Mouse (Mus musculus) neural tube, embryonic 10.5 days (tissue): Measurements from ENCODE around the gene Zfp691.

Source experiments
- DNase-seq: peaks from one replicate; pipeline ENCODE4 v3.0.0-alpha.2; 2017; ENCODE audit warnings: low spot score; ENCODE audit errors: extremely low spot score

The Zfp691 gene

DNA sequence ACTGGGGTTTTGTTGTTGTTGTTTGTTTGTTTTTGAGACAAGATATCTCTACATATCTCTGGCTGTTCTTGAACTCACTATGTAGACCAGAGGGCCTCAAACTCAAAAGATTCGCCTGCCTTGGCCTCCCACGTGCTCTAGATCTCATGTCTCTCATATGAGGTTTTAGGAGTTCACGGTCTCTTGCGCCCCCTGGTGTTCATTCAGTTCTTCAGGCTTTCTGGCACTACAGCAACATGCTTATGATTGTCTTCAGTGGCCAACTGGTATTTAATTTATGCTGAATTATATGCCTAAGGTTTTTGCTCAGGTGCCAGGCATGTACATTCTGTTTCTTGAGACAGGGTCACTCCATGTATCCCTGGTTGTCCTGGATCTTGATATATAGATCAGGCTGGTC is 6.3 kb downstream of the Zfp691 start:
- peak; percentile 82 for DNase-seq

GRCm38 (mm10) chr4:119167068-119167467 is 6.9 kb downstream of the Zfp691 start:
- DNase-seq = no peak

- DNase-seq = no peak
Observed at GRCm38 (mm10) chr4:119165916-119166315, 8.1 kb downstream of the Zfp691 start.

GRCm38 (mm10) chr4:119162990-119163389 is 11.0 kb downstream of the Zfp691 start:
- DNase-seq = no peak

DNA sequence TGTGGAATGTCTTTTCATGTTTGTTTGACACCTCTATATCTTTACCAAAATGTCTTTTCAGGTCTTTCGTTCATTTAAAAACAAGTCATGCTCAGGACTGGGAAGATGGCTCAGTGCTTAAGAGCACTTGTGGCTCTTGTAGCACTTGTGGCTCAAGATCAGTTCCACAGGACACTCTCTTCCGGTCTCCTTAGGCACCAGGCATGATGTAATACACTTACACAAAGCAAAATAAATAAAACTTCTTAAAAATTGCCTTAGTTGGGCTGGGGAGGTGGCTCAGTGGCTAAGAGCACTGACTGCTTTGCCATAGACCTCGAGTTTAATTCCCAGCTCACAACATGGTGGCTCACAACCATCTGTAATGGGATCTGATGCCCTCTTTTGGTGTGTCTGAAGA is 12.6 kb downstream of the Zfp691 start:
- DNase-seq = no peak

DNA sequence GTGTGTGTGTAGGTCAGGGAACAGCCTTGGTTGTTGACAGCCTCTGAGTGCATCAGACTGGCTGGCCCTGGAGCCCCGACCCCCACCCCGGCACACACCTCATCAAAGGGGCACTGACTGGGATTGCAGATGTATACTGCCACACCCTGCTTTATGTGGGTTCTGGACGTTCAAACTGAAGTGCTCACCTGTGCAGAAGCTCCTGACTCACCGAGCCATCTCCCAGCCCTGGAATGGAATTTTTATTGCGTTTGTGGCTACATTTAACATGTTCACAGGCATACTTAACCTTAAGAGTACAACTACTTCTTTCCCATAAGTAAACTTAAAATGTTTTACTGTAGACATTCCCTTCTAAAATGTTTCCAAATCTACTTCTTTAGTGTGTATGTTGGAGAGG is 16.1 kb downstream of the Zfp691 start:
- no peak for DNase-seq

DNA sequence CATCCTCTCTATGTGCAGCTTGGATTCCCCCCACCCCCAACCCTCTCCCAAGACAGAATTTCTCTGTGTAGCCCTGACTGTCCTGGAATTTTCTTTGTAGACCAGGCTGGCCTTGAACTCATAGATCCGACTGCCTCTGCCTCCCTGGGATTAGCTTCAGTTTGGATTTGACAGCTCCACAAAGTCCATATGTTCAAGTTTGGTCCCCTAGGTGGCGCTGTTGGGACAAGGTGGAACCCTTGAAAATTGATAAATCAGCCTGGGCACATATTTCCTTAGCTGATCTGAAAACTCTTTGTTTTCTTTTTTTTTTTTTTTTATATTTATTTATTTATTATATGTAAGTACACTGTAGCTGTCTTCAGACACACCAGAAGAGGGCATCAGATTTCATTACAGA is 16.8 kb downstream of the Zfp691 start:
- DNase-seq = peak; percentile 48

- DNase-seq = no peak
Observed at GRCm38 (mm10) chr4:119148741-119149140, 25.3 kb downstream of the Zfp691 start.

GRCm38 (mm10) chr4:119147347-119147746 is 26.6 kb downstream of the Zfp691 start:
- no peak for DNase-seq

DNA sequence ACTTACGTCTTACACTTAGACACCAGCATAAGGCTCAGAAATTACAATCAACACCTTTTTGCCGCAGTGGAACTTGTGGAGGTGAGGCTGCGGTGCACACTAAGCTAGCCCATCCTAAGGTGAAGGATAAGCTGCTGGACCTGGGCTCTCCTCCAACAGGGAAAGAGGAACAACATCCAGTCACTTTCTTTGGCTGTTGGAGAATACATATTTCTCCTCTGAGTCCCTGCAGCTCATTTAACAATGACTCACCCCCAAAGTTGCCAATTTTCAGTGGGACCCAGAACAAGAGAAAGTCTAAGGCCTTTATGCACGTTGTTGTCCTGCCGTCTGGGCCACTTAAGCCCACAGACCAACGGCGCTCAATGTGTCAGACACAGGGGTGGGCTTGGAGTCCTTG is 27.2 kb downstream of the Zfp691 start:
- DNase-seq = no peak

- peak; percentile 76 for DNase-seq
Observed at GRCm38 (mm10) chr4:119142230-119142871, 31.6 kb downstream of the Zfp691 start.

GRCm38 (mm10) chr4:119141191-119141590 is 32.8 kb downstream of the Zfp691 start:
- DNase-seq = no peak

DNA sequence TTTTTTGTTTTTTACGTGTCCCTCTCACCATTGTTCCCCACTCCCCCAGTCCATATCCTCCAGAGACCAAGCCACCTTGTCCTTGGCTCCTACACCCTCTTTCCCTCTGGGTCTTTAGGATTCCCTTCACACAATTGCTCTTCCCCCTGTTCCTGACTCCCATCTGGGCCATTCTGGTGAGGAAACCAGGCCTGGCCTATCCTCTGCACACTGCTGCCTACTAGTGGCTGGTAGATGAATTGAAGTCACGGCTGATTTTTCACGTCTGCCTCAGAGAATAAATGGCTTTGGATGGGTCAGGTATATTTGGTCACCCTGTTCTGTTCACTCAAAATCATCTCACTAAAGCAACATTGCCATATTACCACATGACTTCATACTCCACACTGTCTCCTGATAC is 33.9 kb downstream of the Zfp691 start:
- no peak for DNase-seq

DNA sequence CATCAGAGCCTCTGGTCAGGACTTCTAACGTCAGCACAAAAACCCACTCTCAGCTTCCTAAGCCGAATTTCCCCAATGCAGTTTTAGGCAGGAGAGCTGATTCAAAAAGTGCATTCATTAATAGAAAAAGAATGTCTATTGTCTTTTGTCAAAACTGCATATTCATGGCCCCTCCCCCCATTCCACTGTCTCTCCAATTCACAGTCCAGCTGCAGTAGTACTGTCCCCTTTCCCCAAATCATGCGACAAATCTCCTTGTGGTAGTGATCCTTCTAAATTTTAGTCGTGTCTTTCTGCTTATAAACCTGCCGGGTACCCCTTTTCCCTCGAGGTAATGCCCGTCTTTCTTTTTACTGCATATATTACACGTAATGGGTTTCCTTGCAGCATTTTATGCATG is 35.2 kb downstream of the Zfp691 start:
- no peak for DNase-seq

DNA sequence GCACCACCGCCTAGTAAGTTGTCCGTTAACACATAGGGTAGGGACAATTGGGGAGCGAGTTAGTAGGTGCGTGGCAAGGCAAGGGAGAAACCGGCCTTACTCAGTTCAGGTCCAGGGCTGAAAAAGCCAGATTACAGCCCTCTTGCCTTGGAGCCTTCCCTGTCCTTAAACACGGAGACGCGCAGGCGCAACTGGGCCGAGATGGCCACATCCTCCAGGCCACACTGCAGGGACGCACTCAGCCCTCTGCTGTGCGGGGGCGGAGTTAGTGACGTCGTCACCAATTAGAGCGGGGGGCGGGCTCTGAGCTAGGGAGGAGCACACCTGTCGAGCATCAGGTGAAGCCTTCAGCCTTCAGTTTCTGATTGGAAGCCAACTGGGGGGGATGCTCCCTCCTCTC is 35.8 kb downstream of the Zfp691 start:
- peak; percentile 66 for DNase-seq

GRCm38 (mm10) chr4:119137313-119137712 is 36.7 kb downstream of the Zfp691 start:
- DNase-seq = no peak

GRCm38 (mm10) chr4:119133860-119134259 is 40.1 kb downstream of the Zfp691 start:
- no peak for DNase-seq

- DNase-seq = no peak
Observed at GRCm38 (mm10) chr4:119133306-119133705, 40.7 kb downstream of the Zfp691 start.

GRCm38 (mm10) chr4:119131189-119131910 is 42.6 kb downstream of the Zfp691 start:
- no peak for DNase-seq

GRCm38 (mm10) chr4:119129096-119129495 is 44.9 kb downstream of the Zfp691 start:
- DNase-seq = no peak

GRCm38 (mm10) chr4:119128547-119128946 is 45.4 kb downstream of the Zfp691 start:
- DNase-seq = no peak

DNA sequence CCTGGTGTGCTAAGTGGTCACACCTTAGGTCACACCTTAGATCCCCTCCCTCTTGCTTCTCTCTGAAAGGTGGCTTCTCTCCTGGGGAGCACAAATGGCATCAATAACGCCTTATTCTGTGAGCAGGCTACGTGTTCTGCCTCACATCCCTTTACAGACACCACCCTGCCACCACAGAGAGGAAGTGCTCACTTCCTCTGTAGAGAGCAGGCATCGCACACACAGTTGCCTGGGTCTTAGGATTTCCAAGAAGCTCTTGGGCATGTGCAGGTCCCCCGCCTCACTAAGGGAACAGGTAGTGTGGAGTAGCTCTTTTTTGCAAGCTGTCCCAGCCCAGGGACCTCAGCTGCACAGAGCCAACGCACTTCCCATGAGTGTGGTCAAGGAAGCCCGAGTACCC is 46.8 kb downstream of the Zfp691 start:
- DNase-seq = no peak
